Mouse (Mus musculus): ENCODE data around the gene Atp6v0c. TPM values are rescaled to one million over a fixed set of nuclear protein-coding genes. Genes with fewer than 3 reads are reported as not detected.

Gene Atp6v0c
- polyA plus RNA-seq, 1 experiment from 2014 or later, result 1,089 TPM

DNA sequence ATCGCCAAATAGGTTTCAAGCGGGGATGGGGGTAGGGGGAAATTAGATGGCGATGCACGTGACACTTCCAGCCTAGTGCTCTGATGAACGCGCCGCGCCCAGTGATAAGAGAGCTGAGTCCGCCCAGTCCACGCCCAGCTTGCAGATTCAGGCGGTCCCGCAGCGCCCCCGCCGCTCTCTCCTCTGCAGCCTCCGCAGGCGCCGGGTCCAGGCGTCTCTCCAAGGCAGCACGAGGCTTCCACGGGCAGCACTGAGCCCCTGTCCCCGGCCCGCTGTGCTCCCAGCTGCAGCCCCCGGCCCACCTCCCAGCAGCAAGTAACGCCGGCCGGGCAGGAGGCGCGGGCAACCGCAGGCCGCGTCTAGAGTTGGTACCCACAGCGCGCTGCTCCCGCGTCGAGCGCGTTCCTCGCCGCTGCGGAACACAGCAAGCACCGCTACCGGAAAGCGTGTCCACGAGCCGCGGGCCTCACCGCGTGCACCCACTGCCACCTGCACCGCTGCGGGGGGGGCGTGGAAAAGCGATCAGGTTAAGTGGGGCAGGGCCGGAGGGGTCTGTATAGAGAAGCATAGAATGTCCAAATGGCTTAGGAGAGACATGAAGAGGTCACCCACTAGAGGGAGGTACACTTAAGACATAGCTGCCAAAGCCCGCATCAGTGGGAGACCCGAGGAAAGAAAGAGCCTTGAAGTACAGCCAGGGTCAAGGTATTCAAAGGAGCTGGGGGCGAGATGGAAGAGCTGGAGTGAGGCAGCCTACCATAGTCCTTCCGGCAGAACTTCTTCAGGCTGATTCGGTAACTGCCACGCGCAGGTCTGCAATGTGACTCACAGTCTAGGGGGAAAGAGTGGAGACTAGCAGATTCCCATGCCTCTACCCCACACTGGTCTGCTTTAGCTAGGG is 37.2 kb upstream of the Atp6v0c start:
- peak; percentile 19 for ATAC-seq (ENCODE audit: low read depth)
- Histone ChIP-seq H3K36me3 (no peaks in the 10 kb centered on the region), H3K9me3 (no peaks in the 10 kb centered on the region), H3K9ac (peak overlapping the region; percentile 87), H3K27me3 (peaks cover 25% of the 10 kb centered on the region), H3K27ac (replicated peaks) (peak overlapping the region; percentile 84), H3K4me2 (peak overlapping the region; percentile 95), H3K4me1 (replicated peaks) (peaks cover 93% of the 10 kb centered on the region), H3K4me3 (peak overlapping the region; percentile 75)
- WGBS, result 6% methylated on average over 52 of the region's 62 CpGs

DNA sequence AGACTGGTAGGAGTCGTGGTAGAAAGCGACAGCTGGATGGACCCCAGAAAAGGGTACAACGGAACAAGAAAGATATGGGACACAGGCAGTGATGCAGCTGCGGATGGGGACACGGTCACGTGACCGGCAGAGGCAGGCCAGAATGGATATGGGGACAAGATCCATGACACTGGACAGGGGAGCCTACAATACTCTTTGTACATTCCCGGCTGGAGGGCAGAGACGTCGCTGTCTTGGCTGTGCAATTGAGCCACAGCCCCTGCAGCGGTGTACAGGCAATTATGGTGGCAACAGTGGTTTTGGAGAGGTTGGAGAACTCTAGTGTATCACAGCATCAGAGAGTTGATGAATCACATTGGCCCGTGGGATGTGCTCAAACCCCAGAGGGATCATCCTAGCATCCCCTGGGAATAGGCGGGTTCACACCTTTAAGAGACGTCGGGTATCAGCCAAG is 36.4 kb upstream of the Atp6v0c start:
- ATAC-seq (ENCODE audit: low read depth), result peak; percentile 10
- Histone ChIP-seq H3K27me3 (peaks cover 25% of the 10 kb centered on the region), H3K4me1 (replicated peaks) (peaks cover 88% of the 10 kb centered on the region), H3K9ac (peak overlapping the region; percentile 87), H3K27ac (replicated peaks) (peak overlapping the region; percentile 84), H3K4me3 (peak overlapping the region; percentile 75), H3K9me3 (no peaks in the 10 kb centered on the region), H3K4me2 (peak overlapping the region; percentile 95), H3K36me3 (no peaks in the 10 kb centered on the region)
- 5% methylated on average over 15 of the region's 15 CpGs for WGBS

DNA sequence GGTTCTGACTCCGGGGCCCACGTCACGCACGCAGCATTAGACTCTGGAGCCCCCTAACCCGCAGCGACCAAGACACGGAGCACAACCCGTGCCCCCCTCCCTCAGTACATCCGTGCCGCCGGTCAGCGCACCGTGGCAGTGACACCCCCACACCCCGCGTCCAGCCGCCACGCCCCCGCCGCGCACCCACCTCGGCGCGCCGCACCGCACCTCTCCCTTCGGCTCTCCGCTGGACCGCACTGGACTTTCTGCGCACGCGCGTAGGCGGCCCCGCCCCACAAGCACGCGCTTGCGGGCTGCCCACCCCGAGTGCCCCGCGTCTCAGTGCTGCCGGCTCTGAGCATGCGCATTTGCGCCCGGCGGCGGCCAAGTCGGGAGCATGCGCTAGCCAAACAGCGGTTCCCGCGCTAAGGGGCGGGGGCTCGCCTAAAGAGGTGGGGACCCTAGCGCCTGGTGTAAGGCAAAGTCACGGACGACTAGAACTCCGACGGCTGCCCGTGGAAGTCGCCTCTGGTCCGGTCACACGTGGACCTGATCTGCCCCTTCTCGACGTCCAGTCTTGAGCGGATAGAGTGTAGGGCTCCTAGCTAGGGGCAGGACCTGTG is 35.9 kb upstream of the Atp6v0c start, which contains the start of gene Tbc1d24:
Gene Tbc1d24 (minus strand): TSS at position 279 of the 605 bp plus-strand sequence.
- ATAC-seq (ENCODE audit: low read depth), result peak; percentile 74
- Histone ChIP-seq H3K9ac (peak within 1 kb of the TSS; percentile 87), H3K27me3 (peaks cover 20% of the 10 kb centered on the region), H3K4me2 (peak within 1 kb of the TSS; percentile 95), H3K4me3 (peak within 1 kb of the TSS; percentile 75), H3K9me3 (no peaks in the 10 kb centered on the region), H3K36me3 (no peaks in the 10 kb centered on the region), H3K4me1 (replicated peaks) (peaks cover 82% of the 10 kb centered on the region), H3K27ac (replicated peaks) (peak within 1 kb of the TSS; percentile 84)
- under 1% methylated on average over 65 of the region's 65 CpGs for WGBS

DNA sequence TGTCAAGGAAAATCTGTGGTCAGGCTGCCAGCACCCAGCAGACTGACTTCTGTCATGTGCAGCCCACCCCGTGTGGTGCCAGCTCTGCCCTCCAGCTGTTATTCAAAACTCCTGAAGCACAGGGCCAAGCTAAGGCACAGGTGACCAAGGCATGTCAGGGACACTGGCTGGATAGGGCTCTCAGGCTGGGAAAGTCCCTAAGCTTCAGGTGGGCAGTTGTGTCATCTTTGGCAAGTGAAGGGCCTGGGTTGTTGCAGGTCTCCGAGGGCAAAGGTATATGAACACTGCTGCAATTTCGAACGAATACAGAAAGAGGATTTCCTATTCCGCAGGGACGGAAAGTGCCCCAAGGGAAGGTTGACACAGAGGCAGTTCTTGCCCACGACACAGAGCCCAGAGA is 35.3 kb upstream of the Atp6v0c start:
- ATAC-seq (ENCODE audit: low read depth), result no peak
- Histone ChIP-seq H3K4me2 (peak overlapping the region; percentile 95), H3K9ac (peak overlapping the region; percentile 87), H3K27me3 (peaks cover 15% of the 10 kb centered on the region), H3K4me3 (peak overlapping the region; percentile 75), H3K9me3 (no peaks in the 10 kb centered on the region), H3K27ac (replicated peaks) (peak overlapping the region; percentile 49; the same call in 1 of the 2 replicates), H3K36me3 (no peaks in the 10 kb centered on the region), H3K4me1 (replicated peaks) (peaks cover 80% of the 10 kb centered on the region)
- WGBS, result 12% methylated on average over 7 of the region's 7 CpGs

DNA sequence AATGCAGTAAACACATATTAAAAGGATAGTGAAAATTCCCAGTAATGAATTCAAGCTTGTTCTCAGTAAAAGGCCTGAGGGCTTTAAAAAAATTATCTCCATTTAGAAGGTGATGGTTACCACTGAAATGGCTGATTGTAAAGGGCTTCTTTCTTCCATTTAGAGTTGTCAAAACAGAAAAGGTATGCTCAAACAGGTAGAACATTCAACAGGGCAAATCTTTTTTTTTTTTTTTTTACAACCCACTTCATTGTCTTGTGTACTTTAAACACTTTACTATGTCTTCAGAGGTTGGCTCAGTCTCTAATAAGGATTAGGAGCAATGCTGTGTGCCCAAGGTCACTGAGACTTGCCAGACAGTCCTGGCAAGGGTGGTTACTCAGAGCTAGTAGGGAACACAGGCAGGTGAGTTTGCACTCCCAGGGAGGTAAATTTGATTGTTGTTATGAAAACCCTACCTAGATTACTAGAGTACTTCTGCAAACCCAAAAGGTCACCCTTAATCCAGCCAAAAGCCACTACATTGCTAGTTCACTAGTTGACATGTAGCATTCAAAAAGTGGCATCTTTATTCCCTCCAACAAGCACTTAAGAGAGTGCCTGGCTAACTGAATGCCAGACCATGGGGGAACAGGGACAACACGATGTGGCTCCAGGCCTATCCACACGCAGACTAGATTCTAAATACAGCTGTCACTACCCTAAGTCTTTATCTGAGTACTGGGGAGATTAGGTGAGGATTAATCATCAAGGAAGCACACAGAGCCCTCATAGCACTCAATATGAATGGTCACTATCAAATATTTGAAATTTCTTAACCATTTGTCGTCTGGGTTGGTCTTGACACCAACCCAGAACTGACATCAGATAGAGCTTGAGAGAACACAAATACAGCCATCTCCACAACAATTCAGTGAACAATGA is 34.4 kb upstream of the Atp6v0c start:
- Histone ChIP-seq H3K36me3 (no peaks in the 10 kb centered on the region), H3K9ac (peak overlapping the region; percentile 87), H3K27me3 (peaks cover 15% of the 10 kb centered on the region), H3K27ac (replicated peaks) (no peak overlapping the region), H3K4me3 (peak overlapping the region; percentile 75), H3K4me2 (peak overlapping the region; percentile 95), H3K9me3 (no peaks in the 10 kb centered on the region), H3K4me1 (replicated peaks) (peaks cover 73% of the 10 kb centered on the region)
- 80% methylated on average over 3 of the region's 3 CpGs for WGBS
- no peak for ATAC-seq (ENCODE audit: low read depth)

DNA sequence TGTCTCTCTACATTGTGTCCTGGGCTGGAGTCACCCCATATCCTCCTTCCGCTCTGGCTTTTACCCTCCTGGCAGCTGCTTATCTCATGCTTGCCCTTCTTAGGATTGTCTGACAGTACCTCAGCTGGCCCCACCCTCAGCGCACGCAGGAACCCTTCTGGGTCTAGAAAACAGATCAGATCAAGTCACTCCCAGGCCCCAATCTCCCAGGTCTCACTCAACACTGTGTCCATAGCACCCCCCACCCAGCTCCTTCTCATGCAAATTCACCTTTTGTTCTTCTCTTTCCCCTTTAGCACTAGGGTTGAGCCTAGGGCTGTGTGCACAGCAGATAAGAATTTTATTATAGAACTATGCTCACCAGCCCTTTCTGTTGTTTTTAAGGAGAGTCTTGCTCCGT is 33.6 kb upstream of the Atp6v0c start:
- 42% methylated on average over 4 of the region's 4 CpGs for WGBS
- Histone ChIP-seq H3K4me1 (replicated peaks) (peaks cover 65% of the 10 kb centered on the region), H3K27ac (replicated peaks) (no peak overlapping the region), H3K4me2 (peak overlapping the region; percentile 95), H3K9ac (peak overlapping the region; percentile 49), H3K27me3 (peaks cover 12% of the 10 kb centered on the region), H3K4me3 (no peak overlapping the region), H3K9me3 (no peaks in the 10 kb centered on the region), H3K36me3 (no peaks in the 10 kb centered on the region)
- no peak for ATAC-seq (ENCODE audit: low read depth)

DNA sequence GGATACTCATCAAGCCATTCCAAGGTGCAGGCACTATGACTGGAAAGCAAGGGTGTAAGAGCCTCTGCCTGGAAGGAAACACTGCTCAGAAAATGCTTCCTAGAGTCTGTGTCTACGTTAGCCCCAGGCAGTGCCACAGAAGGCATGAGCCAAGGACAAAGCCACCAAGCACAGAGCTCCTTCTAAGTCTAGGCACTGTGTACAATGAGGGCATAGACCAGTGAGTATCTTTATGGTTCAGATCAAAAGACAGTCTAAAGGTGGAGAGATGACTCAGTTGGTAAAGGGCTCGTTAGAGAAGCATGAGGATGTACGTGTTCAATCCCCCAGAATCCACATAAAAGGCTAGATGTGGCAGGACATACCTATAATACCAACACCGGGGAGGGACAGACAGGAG is 31.6 kb upstream of the Atp6v0c start:
- H3K27me3 ChIP-seq, result no peaks in the 10 kb centered on the region
- ATAC-seq (ENCODE audit: low read depth), result no peak
- no peaks in the 10 kb centered on the region for H3K36me3 ChIP-seq
- H3K4me2 ChIP-seq, result no peak overlapping the region
- no peak overlapping the region for H3K9ac ChIP-seq
- H3K9me3 ChIP-seq, result no peaks in the 10 kb centered on the region
- peaks cover 45% of the 10 kb centered on the region for H3K4me1 ChIP-seq (replicated peaks)
- no peak overlapping the region for H3K27ac ChIP-seq (replicated peaks)
- WGBS, result 83% methylated on average over 4 of the region's 4 CpGs
- H3K4me3 ChIP-seq, result no peak overlapping the region

DNA sequence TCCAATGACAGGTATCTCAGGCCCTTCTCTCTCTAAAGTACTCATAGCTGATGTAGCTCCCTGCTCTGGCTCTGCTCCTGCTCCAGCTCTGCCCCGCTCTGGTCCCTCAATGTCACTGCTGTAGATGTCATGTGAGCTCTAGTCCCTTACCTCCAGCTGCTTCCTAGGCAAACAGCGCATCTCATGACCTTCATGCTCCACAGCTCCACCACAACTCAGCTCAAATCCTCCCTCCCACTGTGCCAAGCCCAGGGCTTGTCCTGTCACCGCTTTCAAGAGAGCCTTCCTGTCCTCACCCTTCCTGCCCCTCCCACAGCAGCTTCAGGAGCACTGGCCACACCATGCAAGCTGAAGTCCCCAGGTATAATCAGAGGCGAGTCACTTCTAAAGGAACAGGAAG is 30.2 kb upstream of the Atp6v0c start:
- no peak overlapping the region for H3K9ac ChIP-seq
- H3K4me3 ChIP-seq, result no peak overlapping the region
- 61% methylated on average over 4 of the region's 4 CpGs for WGBS
- no peaks in the 10 kb centered on the region for H3K27me3 ChIP-seq
- no peaks in the 10 kb centered on the region for H3K9me3 ChIP-seq
- no peak for ATAC-seq (ENCODE audit: low read depth)
- no peaks in the 10 kb centered on the region for H3K36me3 ChIP-seq
- peaks cover 36% of the 10 kb centered on the region for H3K4me1 ChIP-seq (replicated peaks)
- no peak overlapping the region for H3K4me2 ChIP-seq
- H3K27ac ChIP-seq (replicated peaks), result no peak overlapping the region

DNA sequence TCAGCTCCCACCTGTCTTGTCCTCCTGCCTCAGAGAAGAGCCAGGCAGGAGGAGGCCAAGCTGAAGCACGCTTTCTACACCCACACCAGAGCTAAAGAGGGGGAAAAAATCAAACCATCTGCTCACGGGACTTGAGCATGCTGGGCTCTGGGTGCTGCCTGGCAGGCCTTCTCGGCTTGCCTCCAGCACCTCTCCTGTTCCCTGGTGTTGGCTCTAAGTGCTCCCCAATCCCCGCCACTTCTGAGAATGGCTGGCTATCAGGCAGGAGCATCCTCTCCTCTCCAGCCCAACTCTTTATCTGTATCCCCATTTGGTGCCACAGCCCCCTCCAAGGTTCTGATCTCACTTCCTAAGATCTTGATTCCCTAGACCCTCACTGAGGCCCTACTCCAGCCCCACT is 29.8 kb upstream of the Atp6v0c start:
- Histone ChIP-seq H3K4me2 (no peak overlapping the region), H3K9me3 (no peaks in the 10 kb centered on the region), H3K4me3 (no peak overlapping the region), H3K36me3 (0 out of 2 replicates have a peak, but pooled peaks cover under 1% of the 10 kb centered on the region), H3K27me3 (no peaks in the 10 kb centered on the region), H3K9ac (no peak overlapping the region), H3K4me1 (replicated peaks) (peaks cover 31% of the 10 kb centered on the region), H3K27ac (replicated peaks) (no peak overlapping the region)
- 82% methylated on average over 4 of the region's 4 CpGs for WGBS
- ATAC-seq (ENCODE audit: low read depth), result no peak

DNA sequence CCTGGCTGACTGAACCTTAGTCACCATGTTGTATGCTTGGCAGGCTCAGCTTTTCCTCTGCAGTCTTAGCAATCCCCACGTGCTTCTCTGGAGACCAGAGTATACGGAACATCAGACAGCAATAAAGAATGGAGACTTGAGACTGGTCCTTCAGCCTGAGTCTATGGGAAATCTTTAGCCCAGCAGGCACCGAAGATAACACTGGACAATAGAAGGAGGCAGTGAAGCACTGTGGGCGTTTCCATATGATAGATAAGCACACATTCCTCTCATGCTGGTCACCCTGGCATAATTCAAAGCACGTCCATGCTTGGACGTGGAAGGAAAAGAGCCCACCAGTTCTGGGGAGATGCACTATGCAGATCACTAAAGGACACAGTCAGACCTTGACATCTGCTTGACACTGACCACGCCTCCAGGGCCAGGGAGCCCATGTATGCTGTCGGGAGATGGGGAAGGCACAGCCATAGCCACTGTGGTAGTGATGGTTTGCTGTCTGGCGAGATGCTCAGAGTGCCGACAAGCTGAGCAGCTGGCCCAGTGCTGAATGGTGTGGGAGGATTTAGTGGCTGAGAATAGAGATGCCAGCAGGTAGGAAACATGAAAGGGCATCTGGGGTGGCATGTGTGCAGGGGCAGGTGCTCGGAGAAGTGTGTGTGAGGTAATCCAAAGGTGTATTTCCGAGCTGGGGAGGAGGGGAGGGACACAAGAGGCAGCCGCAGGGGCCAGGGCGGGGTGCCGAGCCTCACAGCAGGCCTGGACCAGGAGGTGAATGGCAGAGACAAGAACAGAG is 27.7 kb upstream of the Atp6v0c start:
- 68% methylated on average over 15 of the region's 15 CpGs for WGBS
- Histone ChIP-seq H3K4me2 (no peak overlapping the region), H3K9me3 (no peaks in the 10 kb centered on the region), H3K27me3 (no peaks in the 10 kb centered on the region), H3K27ac (replicated peaks) (no peak overlapping the region), H3K4me3 (no peak overlapping the region), H3K4me1 (replicated peaks) (peaks cover 13% of the 10 kb centered on the region), H3K36me3 (0 out of 2 replicates have a peak, but pooled peaks cover 5% of the 10 kb centered on the region), H3K9ac (no peak overlapping the region)
- no peak for ATAC-seq (ENCODE audit: low read depth)

DNA sequence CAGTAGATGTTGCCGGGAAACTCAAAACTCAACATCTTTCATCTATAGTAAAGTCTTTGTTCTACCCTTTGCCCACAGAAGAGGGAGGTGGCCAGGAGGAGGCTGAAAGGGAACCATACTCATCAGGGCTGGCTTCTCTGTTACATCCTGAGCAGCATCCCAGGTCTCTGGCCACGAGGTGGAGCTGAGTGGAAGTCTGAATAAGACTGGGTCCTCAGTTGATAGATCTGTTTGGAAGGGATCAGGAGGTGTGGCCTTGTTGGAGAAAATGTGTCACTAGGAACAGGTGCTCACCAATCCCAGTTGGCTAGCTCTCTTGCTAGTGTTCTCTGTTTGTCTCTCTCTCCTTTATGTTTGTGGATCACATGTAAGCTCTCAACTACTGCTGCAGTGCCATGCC is 25.8 kb upstream of the Atp6v0c start:
- Histone ChIP-seq H3K27me3 (no peaks in the 10 kb centered on the region), H3K4me1 (replicated peaks) (peaks cover 6% of the 10 kb centered on the region; the same call in 1 of the 2 replicates), H3K36me3 (0 out of 2 replicates have a peak, but pooled peaks cover 5% of the 10 kb centered on the region), H3K9me3 (no peaks in the 10 kb centered on the region), H3K4me3 (no peak overlapping the region), H3K4me2 (no peak overlapping the region), H3K9ac (no peak overlapping the region), H3K27ac (replicated peaks) (no peak overlapping the region)
- WGBS, result 62% methylated on average over 2 of the region's 2 CpGs
- ATAC-seq (ENCODE audit: low read depth), result no peak

All from neural tube, embryonic 13.5 days (tissue).